Mouse (Mus musculus) ES-E14 (cell line): ENCODE data around the gene Tspear.

ENCODE experiments used
- CHD2 ChIP-seq: IDR thresholded peaks from 2 replicates; pipeline ENCODE4 v1.6.1; 2014; ENCODE audit warnings: mild to moderate bottlenecking, low read depth, low read length, inconsistent platforms
- HCFC1 ChIP-seq: IDR thresholded peaks from 2 replicates; pipeline ENCODE4 v1.6.1; 2012; ENCODE audit warnings: low read length, inconsistent platforms, borderline replicate concordance; ENCODE audit not compliant: insufficient read depth
- MAFK ChIP-seq: IDR thresholded peaks from 2 replicates; pipeline ENCODE4 v1.6.1; 2014; ENCODE audit warnings: mild to moderate bottlenecking, low read depth, low read length, inconsistent platforms; ENCODE audit not compliant: insufficient read depth
- ZNF384 ChIP-seq: IDR thresholded peaks from 2 replicates; pipeline ENCODE4 v1.6.1; 2012; ENCODE audit warnings: low read depth, low read length, inconsistent platforms

DNA sequence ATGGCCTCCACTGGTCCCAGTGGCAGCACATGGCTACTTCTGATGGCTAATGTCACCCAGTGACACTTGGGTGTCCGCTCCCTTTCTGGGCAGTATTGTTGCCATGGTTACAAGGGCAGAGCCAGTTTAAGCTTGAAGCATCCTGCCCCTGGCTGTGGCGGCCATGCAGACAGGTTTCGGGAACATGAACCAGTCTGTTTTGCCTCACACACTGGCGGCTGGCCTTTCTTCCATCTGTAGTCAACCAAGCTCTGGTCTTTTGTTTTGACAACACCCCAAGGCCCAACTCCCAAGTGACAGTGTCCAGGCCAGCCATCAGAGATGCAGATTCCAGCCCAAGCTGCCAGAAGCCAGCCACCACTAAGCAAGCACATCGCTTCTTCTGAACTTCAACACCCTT is 209.2 kb downstream of the Tspear start:
- TF ChIP-seq ZNF384 (no peak), CHD2 (no peak), HCFC1 (no peak), MAFK (no peak)
